Mouse (Mus musculus): ENCODE data around the gene Rps6kb2.

DNA sequence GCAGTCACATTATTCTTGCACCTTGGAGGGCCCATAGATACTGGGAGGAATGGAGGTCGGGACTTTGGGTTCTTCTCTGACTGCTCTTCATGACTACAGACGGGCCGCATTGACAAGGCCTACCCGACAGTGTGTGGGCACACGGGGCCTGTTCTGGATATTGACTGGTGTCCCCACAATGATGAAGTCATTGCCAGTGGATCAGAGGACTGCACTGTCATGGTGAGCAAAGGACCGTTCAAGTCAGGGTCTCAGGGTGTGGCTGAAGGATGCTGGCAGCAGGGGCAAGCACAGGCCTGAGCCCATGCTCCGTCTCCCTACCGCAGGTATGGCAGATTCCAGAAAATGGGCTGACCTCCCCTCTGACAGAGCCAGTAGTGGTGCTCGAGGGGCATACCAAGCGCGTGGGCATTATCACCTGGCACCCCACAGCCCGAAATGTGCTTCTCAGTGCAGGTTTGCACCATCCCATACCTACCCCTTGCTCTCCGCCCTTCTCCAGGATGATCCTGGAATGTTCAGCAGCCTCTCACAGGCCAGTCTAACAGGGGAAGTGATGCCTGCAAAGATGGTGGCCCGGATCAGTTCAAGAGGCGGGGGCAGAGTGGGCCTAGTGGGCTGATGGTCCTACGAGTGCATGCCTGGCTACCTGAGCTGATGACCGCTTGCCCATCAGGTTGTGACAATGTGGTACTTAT is 13.2 kb downstream of the Rps6kb2 start:
- TF ChIP-seq CTCF (IDR thresholded peaks at IDR 0.05; ENCODE audit: extremely low read depth, insufficient read depth, low read length) (no peak), POLR2A (IDR thresholded peaks at IDR 0.05; ENCODE audit: extremely low read depth, insufficient read depth, low read length) (no peak)
